Mouse (Mus musculus) heart, embryonic 16.5 days (tissue): ENCODE measurements around the gene Ahsa1. TPM values are rescaled to one million over a fixed set of nuclear protein-coding genes. Genes with fewer than 3 reads are reported as not detected.

Experiments used
- ATAC-seq: fragments of 200-750 bp; cut with Nextera tagmentation; replicated peaks from 2 replicates; pipeline ENCODE4 v1.8.0; 2017; ENCODE audit warnings: moderate number of reproducible peaks; ENCODE audit not compliant: insufficient read depth, low FRiP score; ENCODE audit errors: extremely low read depth
- H3K27ac ChIP-seq: fragments of 300-500 bp; sonication (generic); 2 replicates; pipeline ENCODE4 v1.5.1; 2014; ENCODE audit warnings: mild to moderate bottlenecking, low read length, control low read depth, moderate library complexity
- H3K27me3 ChIP-seq: fragments of 300-500 bp; sonication (generic); 2 replicates; pipeline ENCODE4 v1.6.1; 2014; ENCODE audit warnings: low read length, mixed read lengths; ENCODE audit not compliant: control insufficient read depth, insufficient read depth
- H3K36me3 ChIP-seq: fragments of 300-500 bp; sonication (generic); 2 replicates; pipeline ENCODE4 v1.6.1; 2014; ENCODE audit not compliant: control insufficient read depth, insufficient read depth
- H3K4me1 ChIP-seq: fragments of 300-500 bp; sonication (generic); 2 replicates; pipeline ENCODE4 v1.6.1; 2014; ENCODE audit warnings: low read length, mixed read lengths; ENCODE audit not compliant: control insufficient read depth, insufficient read depth
- H3K4me2 ChIP-seq: fragments of 300-500 bp; sonication (generic); 2 replicates; pipeline ENCODE4 v1.6.1; 2014; ENCODE audit warnings: low read depth, mild to moderate bottlenecking, control low read depth, low read length
- H3K4me3 ChIP-seq: fragments of 300-500 bp; sonication (generic); 2 replicates; pipeline ENCODE4 v1.5.1; 2014; ENCODE audit warnings: mild to moderate bottlenecking, control low read depth, low read length
- H3K9ac ChIP-seq: fragments of 300-500 bp; sonication (generic); 2 replicates; pipeline ENCODE4 v1.6.1; 2014; ENCODE audit warnings: low read length, control low read depth
- H3K9me3 ChIP-seq: fragments of 300-500 bp; sonication (generic); replicated peaks from 2 replicates; pipeline ENCODE4 v1.6.1; 2016; ENCODE audit warnings: low read length; ENCODE audit not compliant: control insufficient read depth
- WGBS: fragments of 180-500 bp; shearing (Covaris S2); extraction: QIAGEN DNeasy Blood & Tissue Kit; methylation state at CpG from one replicate; pipeline ENCODE4 v1.1.7; 2014; 5-methylcytosine and 5-hydroxymethylcytosine counted together
- microRNA-seq: library from miRNA; unstranded; fragments of <30 nt; microRNA quantifications from one replicate; pipeline ENCODE4, GENCODE M21; 2017
- polyA plus RNA-seq: library from polyadenylated mRNA; unstranded; fragments of >200 nt; fragmentation: Nextera tagmentation; extraction: Ambion mirVana; gene quantifications from 2 replicates; pipeline ENCODE4 v1.2.1, GENCODE M21; 2015

Gene Ahsa1
- polyA plus RNA-seq, 1 experiment from 2014 or later = 185 TPM

DNA sequence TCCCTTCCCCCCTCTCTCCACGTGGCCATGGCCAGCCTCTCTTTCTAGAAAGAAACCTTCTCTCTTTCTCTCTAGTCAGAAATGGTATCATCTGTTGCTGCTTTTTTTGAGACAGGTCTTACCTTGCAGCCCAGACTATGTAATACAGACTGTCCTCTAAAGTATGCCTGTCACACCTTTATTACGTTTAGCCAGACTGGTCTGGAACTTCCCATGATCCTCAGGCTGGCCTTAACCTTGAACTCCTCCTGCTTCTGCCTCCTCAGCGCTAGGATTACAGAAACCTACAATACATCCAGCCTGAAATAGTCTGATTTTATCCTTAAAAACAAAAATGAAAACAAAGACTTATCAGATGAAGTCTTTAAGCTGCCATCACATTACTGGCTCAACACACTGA lies 53.0 kb downstream of the Ahsa1 start:
- Histone ChIP-seq H3K9me3 (no peaks in the 10 kb centered on the region), H3K27ac (no peak overlapping the region), H3K27me3 (no peaks in the 10 kb centered on the region), H3K4me3 (no peak overlapping the region), H3K4me1 (no peaks in the 10 kb centered on the region), H3K9ac (no peak overlapping the region), H3K4me2 (no peak overlapping the region), H3K36me3 (no peaks in the 10 kb centered on the region; the same call in 1 of the 2 replicates)
- WGBS = 89% methylated on average over 3 of the region's 3 CpGs
- ATAC-seq = no peak

Small RNAs within 50 kb of the gene (microRNA-seq; reads per million reads assigned to microRNA genes)
- not detected for gene Gm47293

Other genes starting within 250 kb of the Ahsa1 start
- gene Tmem63c, start 245.1 kb upstream of the Ahsa1 start, polyA plus RNA-seq = 0.11 TPM in 1 of 2 replicates, not detected in the other
- 0.50 TPM in 1 of 2 replicates, not detected in the other for gene Ngb, start 163.9 kb upstream of the Ahsa1 start, polyA plus RNA-seq
- gene Gstz1, start 119.3 kb upstream of the Ahsa1 start, polyA plus RNA-seq = 26.7 and 32.3 TPM in 2 replicates
- gene Pomt2, start 118.5 kb upstream of the Ahsa1 start, polyA plus RNA-seq = 11.4 and 11.9 TPM in 2 replicates
- gene Samd15, start 66.8 kb upstream of the Ahsa1 start, polyA plus RNA-seq = 0.72 and 0.91 TPM in 2 replicates
- 1.5 and 1.8 TPM in 2 replicates for gene Tmed8, start 66.0 kb upstream of the Ahsa1 start, polyA plus RNA-seq
- 0.52 and 0.70 TPM in 2 replicates for gene Noxred1, start 27.7 kb upstream of the Ahsa1 start, polyA plus RNA-seq
- 35.2 and 37.5 TPM in 2 replicates for gene Vipas39, start 223 bp upstream of the Ahsa1 start, polyA plus RNA-seq
- gene Ism2, start 33.2 kb downstream of the Ahsa1 start, polyA plus RNA-seq = 0.38 and 0.69 TPM in 2 replicates
- gene Sptlc2, start 121.9 kb downstream of the Ahsa1 start, polyA plus RNA-seq = 68.0 and 69.8 TPM in 2 replicates
- gene Slirp, start 177.4 kb downstream of the Ahsa1 start, polyA plus RNA-seq = 217 and 223 TPM in 2 replicates
- gene Alkbh1, start 177.5 kb downstream of the Ahsa1 start, polyA plus RNA-seq = 33.9 and 37.5 TPM in 2 replicates
- gene Snw1, start 205.8 kb downstream of the Ahsa1 start, polyA plus RNA-seq = 76.5 and 88.9 TPM in 2 replicates
- not detected in 2 replicates for gene Gm5788, start 228.2 kb downstream of the Ahsa1 start, polyA plus RNA-seq
- not detected in 2 replicates for gene Gm8300, start 247.8 kb downstream of the Ahsa1 start, polyA plus RNA-seq